Mouse (Mus musculus) cerebellum, adult 2 months (tissue): ENCODE data around the gene Tmem17. TPM values are rescaled to one million over a fixed set of nuclear protein-coding genes. Genes with fewer than 3 reads are reported as not detected.

ENCODE experiments used
- DNase-seq, 2 experiments: peaks; one replicate each; pipeline ENCODE4 v3.0.0; 2021
- H3K27ac ChIP-seq: fragments of 200-500 bp; 2 replicates; pipeline ENCODE4 v1.5.1; 2012; ENCODE audit warnings: low read length, control low read depth, inconsistent platforms; ENCODE audit not compliant: insufficient read depth
- H3K27me3 ChIP-seq: fragments of 200-500 bp; 2 replicates; pipeline ENCODE4 v1.6.1; 2012; ENCODE audit warnings: inconsistent platforms, mild to moderate bottlenecking, low read length, moderate library complexity; ENCODE audit not compliant: control insufficient read depth, insufficient read depth
- H3K4me1 ChIP-seq: fragments of 200-500 bp; 2 replicates; pipeline ENCODE4 v1.6.1; 2011; ENCODE audit warnings: low read length; ENCODE audit not compliant: control insufficient read depth, insufficient read depth
- H3K4me3 ChIP-seq: fragments of 200-500 bp; replicated peaks from 2 replicates; pipeline ENCODE3; 2011; ENCODE audit warnings: mild to moderate bottlenecking, low read depth, low read length, control low read depth; ENCODE audit not compliant: insufficient read depth
- CTCF ChIP-seq: fragments of 200-500 bp; IDR thresholded peaks from 2 replicates; pipeline ENCODE4 v1.5.1; 2011; ENCODE audit warnings: low read depth, mild to moderate bottlenecking, control low read depth, low read length, moderate library complexity, borderline replicate concordance; ENCODE audit not compliant: insufficient read depth
- POLR2A ChIP-seq: fragments of 200-500 bp; IDR thresholded peaks from 2 replicates; pipeline ENCODE4 v1.6.1; 2011; ENCODE audit warnings: low read length, control low read depth, borderline replicate concordance; ENCODE audit not compliant: insufficient read depth
- WGBS: fragments of 180-500 bp; shearing (Covaris S2); methylation state at CpG from one replicate; pipeline ENCODE4 v1.1.7; 2018; 5-methylcytosine and 5-hydroxymethylcytosine counted together
- polyA plus RNA-seq: library from polyadenylated mRNA; depleted of rRNA; stranded (reverse); fragments of >200 nt; gene quantifications from 2 replicates; pipeline ENCODE4 v1.2.3, GENCODE M21; 2012; rRNA removed

The Tmem17 gene
- polyA plus RNA-seq = 6.1 and 6.6 TPM in 2 replicates

GRCm38 (mm10) chr11:22512038-22513001, at the start of gene Tmem17:
Gene Tmem17 (plus strand): TSS chr11:22512088.
- H3K4me3 ChIP-seq = peak within 1 kb of the TSS; percentile 70
- H3K27ac ChIP-seq = peak within 1 kb of the TSS; percentile 92
- WGBS = 1% methylated on average over 63 of the region's 73 CpGs
- DNase-seq = peak; percentile 92 to 96
- no peaks in the 10 kb centered on the region for H3K27me3 ChIP-seq
- no peak for TF ChIP-seq CTCF
- TF ChIP-seq POLR2A = peak; percentile 53
- no peaks in the 10 kb centered on the region for H3K4me1 ChIP-seq

- no peak for TF ChIP-seq CTCF
- TF ChIP-seq POLR2A = no peak
- Histone ChIP-seq H3K4me3 (no peak overlapping the region), H3K4me1 (no peaks in the 10 kb centered on the region), H3K27me3 (no peaks in the 10 kb centered on the region), H3K27ac (no peak overlapping the region)
- 76% methylated on average over 3 of the region's 3 CpGs for WGBS
- no peak for DNase-seq
These were observed 31.9 kb upstream of the Tmem17 start for GRCm38 (mm10) chr11:22479836-22480619.

GRCm38 (mm10) chr11:22481639-22482361, 30.1 kb upstream of the Tmem17 start:
- Histone ChIP-seq H3K27me3 (no peaks in the 10 kb centered on the region), H3K27ac (no peak overlapping the region), H3K4me1 (no peaks in the 10 kb centered on the region), H3K4me3 (no peak overlapping the region)
- no peak for DNase-seq
- TF ChIP-seq POLR2A (no peak), CTCF (no peak)
- WGBS = 67% methylated on average over 1 of the region's 1 CpGs

- DNase-seq = no peak
- H3K4me3 ChIP-seq = no peak overlapping the region
- no peak for TF ChIP-seq POLR2A
- WGBS = 63% methylated on average over 3 of the region's 3 CpGs
- H3K4me1 ChIP-seq = no peaks in the 10 kb centered on the region
- no peaks in the 10 kb centered on the region for H3K27me3 ChIP-seq
- no peak overlapping the region for H3K27ac ChIP-seq
These were observed 29.5 kb upstream of the Tmem17 start for GRCm38 (mm10) chr11:22482362-22482760.

- Histone ChIP-seq H3K4me3 (no peak overlapping the region), H3K4me1 (no peaks in the 10 kb centered on the region), H3K27ac (no peak overlapping the region), H3K27me3 (no peaks in the 10 kb centered on the region)
- WGBS = 73% methylated on average over 2 of the region's 2 CpGs
- DNase-seq = no peak
- TF ChIP-seq POLR2A (no peak), CTCF (no peak)
These were observed 18.1 kb upstream of the Tmem17 start for GRCm38 (mm10) chr11:22493694-22494319.

GRCm38 (mm10) chr11:22494941-22495340, 16.9 kb upstream of the Tmem17 start:
- no peak for DNase-seq
- Histone ChIP-seq H3K4me1 (no peaks in the 10 kb centered on the region), H3K27me3 (no peaks in the 10 kb centered on the region), H3K27ac (no peak overlapping the region), H3K4me3 (no peak overlapping the region)
- no peak for TF ChIP-seq CTCF

GRCm38 (mm10) chr11:22499396-22499795, 12.5 kb upstream of the Tmem17 start:
- Histone ChIP-seq H3K27me3 (no peaks in the 10 kb centered on the region), H3K4me3 (no peak overlapping the region), H3K4me1 (no peaks in the 10 kb centered on the region), H3K27ac (no peak overlapping the region)
- WGBS = 49% methylated on average over 6 of the region's 6 CpGs
- no peak for DNase-seq
- TF ChIP-seq CTCF = no peak
- TF ChIP-seq POLR2A = no peak
